Mouse (Mus musculus) heart, adult 10 weeks (tissue): ENCODE measurements around the gene Ccdc17. TPM values are rescaled to one million over a fixed set of nuclear protein-coding genes. Genes with fewer than 3 reads are reported as not detected.

Experiments used
- polyA plus RNA-seq: library from polyadenylated mRNA; stranded (reverse); fragments of 350-450 nt; fragmentation: Illumina TruSeq; extraction: RNeasy Lipid Tissue Mini Kit (QIAGEN cat#74804); gene quantifications from one replicate; pipeline ENCODE4 v1.2.3, GENCODE M21; 2014; ENCODE audit warnings: low read depth, low replicate concordance

Gene Ccdc17
- 3.7 TPM for polyA plus RNA-seq

GRCm38 (mm10) chr4:116596379-116596778 lies at the start of gene Ccdc17:
Gene Ccdc17 (plus strand): TSS chr4:116596654.

GRCm38 (mm10) chr4:116555413-116556300 lies 40.8 kb upstream of the Ccdc17 start, which contains the start of gene Tmem69:
Gene Tmem69 (minus strand): TSS chr4:116555936.

GRCm38 (mm10) chr4:116557306-116558121 lies 38.9 kb upstream of the Ccdc17 start, which contains the start of gene Gpbp1l1:
Gene Gpbp1l1 (plus strand): TSS chr4:116557658.

GRCm38 (mm10) chr4:116627722-116628662 lies 31.5 kb downstream of the Ccdc17 start, which contains the start of gene Nasp:
Gene Nasp (minus strand): TSS chr4:116627941.

Other genes with a start within 250 kb of the Ccdc17 start
- gene Mast2, start 132.5 kb upstream of the Ccdc17 start, polyA plus RNA-seq = 94.7 TPM
- gene Ipp, start 89.1 kb upstream of the Ccdc17 start, polyA plus RNA-seq = 11.9 TPM
- 39.4 TPM for gene Tmem69, start 40.7 kb upstream of the Ccdc17 start, polyA plus RNA-seq
- 45.6 TPM for gene Gpbp1l1, start 39.0 kb upstream of the Ccdc17 start, polyA plus RNA-seq
- 28.0 TPM for gene Nasp, start 31.3 kb downstream of the Ccdc17 start, polyA plus RNA-seq
- gene Akr1a1, start 55.0 kb downstream of the Ccdc17 start, polyA plus RNA-seq = 265 TPM
- gene Prdx1, start 88.9 kb downstream of the Ccdc17 start, polyA plus RNA-seq = 614 TPM
- 56.3 TPM for gene Mmachc, start 111.8 kb downstream of the Ccdc17 start, polyA plus RNA-seq
- 15.1 TPM for gene Ccdc163, start 111.9 kb downstream of the Ccdc17 start, polyA plus RNA-seq
- gene Tesk2, start 124.3 kb downstream of the Ccdc17 start, polyA plus RNA-seq = 2.0 TPM
- 11.1 TPM for gene Toe1, start 211.0 kb downstream of the Ccdc17 start, polyA plus RNA-seq
- 2.5 TPM for gene Mutyh, start 211.1 kb downstream of the Ccdc17 start, polyA plus RNA-seq
- 3.7 TPM for gene Hpdl, start 225.1 kb downstream of the Ccdc17 start, polyA plus RNA-seq